Mouse (Mus musculus) stomach, postnatal 0 days (tissue): ENCODE measurements at regions not wholly inside any gene's neighbourhood (a gene's known extent, or its start where the extent isn't known, plus 50 kb on each side); places are given as distances from the start of the nearest gene placed in this dataset.
A peak's percentile ranks its signal among the peaks of the same experiment; 100 is the strongest.

Experiments used
- ATAC-seq: fragments of 200-750 bp; cut with Nextera tagmentation; 2 replicates; pipeline ENCODE4 v1.8.0; 2017; ENCODE audit not compliant: low FRiP score, low TSS enrichment
- DNase-seq: peaks from one replicate; pipeline ENCODE4 v3.0.0-alpha.2; 2016; ENCODE audit warnings: low spot score
- H3K27ac ChIP-seq: fragments of 300-500 bp; sonication (generic); replicated peaks from 2 replicates; pipeline ENCODE4 v1.5.1; 2014; ENCODE audit warnings: mild to moderate bottlenecking, control low read depth
- H3K27me3 ChIP-seq: fragments of 300-500 bp; sonication (generic); 2 replicates; pipeline ENCODE4 v1.6.1; 2014; ENCODE audit warnings: low read length; ENCODE audit not compliant: control insufficient read depth, insufficient read depth
- H3K36me3 ChIP-seq: fragments of 300-500 bp; sonication (generic); 2 replicates; pipeline ENCODE4 v1.6.1; 2014; ENCODE audit warnings: low read length, mixed read lengths; ENCODE audit not compliant: control insufficient read depth, insufficient read depth
- H3K4me1 ChIP-seq: fragments of 300-500 bp; sonication (generic); replicated peaks from 2 replicates; pipeline ENCODE4 v1.6.1; 2014; ENCODE audit warnings: antibody characterized with exemption; ENCODE audit not compliant: control insufficient read depth, insufficient read depth
- H3K4me2 ChIP-seq: fragments of 300-500 bp; sonication (generic); replicated peaks from 2 replicates; pipeline ENCODE4 v1.6.1; 2014; ENCODE audit warnings: low read depth, mild to moderate bottlenecking, control low read depth, moderate library complexity
- H3K4me3 ChIP-seq: fragments of 300-500 bp; sonication (generic); 2 replicates; pipeline ENCODE4 v1.5.1; 2014; ENCODE audit warnings: low read depth, low read length, control low read depth
- H3K9ac ChIP-seq: fragments of 300-500 bp; sonication (generic); 2 replicates; pipeline ENCODE4 v1.6.1; 2014; ENCODE audit warnings: mild to moderate bottlenecking, low read length, control low read depth, mixed read lengths
- H3K9me3 ChIP-seq: fragments of 300-500 bp; sonication (generic); 2 replicates; pipeline ENCODE4 v1.6.1; 2016; ENCODE audit warnings: low read length; ENCODE audit not compliant: control insufficient read depth
- CTCF ChIP-seq: IDR thresholded peaks from 2 replicates; pipeline ENCODE4 v1.5.1; 2016; ENCODE audit warnings: antibody characterized with exemption, low read depth, mild to moderate bottlenecking, moderate library complexity
- EP300 ChIP-seq: optimal IDR thresholded peaks from 2 replicates; pipeline ENCODE3; 2016; ENCODE audit warnings: antibody characterized with exemption
- WGBS: fragments of 180-500 bp; shearing (Covaris S2); extraction: QIAGEN DNeasy Blood & Tissue Kit; methylation state at CpG from one replicate; pipeline ENCODE4 v1.1.7; 2014; 5-methylcytosine and 5-hydroxymethylcytosine counted together

DNA sequence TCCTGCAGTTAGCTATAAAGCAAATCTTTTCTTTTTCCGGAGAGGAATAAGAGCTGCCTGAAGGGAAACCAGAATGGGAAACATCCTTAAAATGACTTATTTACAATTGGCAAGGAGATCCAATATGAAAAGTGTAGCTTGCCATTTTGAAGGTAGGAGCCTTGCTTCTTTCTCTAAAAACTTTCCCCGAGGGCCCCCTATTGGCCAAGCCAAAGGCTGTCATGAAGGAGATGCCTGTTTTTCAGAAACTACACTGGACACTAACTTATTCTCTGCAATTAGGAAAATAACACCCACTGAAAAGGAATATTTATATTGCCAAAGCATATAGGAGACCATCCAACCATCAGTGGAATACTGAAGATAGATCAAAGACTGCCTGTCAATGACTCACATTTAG is 312.8 kb upstream of the Thrb start:
- H3K4me1 ChIP-seq, result no peaks in the 10 kb centered on the region
- H3K9ac ChIP-seq, result no peak overlapping the region
- H3K36me3 ChIP-seq, result no peaks in the 10 kb centered on the region
- no peaks in the 10 kb centered on the region for H3K27me3 ChIP-seq
- no peak overlapping the region for H3K27ac ChIP-seq
- DNase-seq (no peak), ATAC-seq (no peak)
- WGBS, result 70% methylated on average over 2 of the region's 2 CpGs
- no peak overlapping the region for H3K4me2 ChIP-seq
- peak; percentile 29 for TF ChIP-seq CTCF
- no peak for TF ChIP-seq EP300
- no peak overlapping the region for H3K4me3 ChIP-seq
- H3K9me3 ChIP-seq, result no peaks in the 10 kb centered on the region

GRCm38 (mm10) chr14:17352324-17353037 is 307.6 kb upstream of the Thrb start:
- no peak for DNase-seq
- WGBS, result 66% methylated on average over 4 of the region's 4 CpGs
- no peak overlapping the region for H3K4me3 ChIP-seq

DNA sequence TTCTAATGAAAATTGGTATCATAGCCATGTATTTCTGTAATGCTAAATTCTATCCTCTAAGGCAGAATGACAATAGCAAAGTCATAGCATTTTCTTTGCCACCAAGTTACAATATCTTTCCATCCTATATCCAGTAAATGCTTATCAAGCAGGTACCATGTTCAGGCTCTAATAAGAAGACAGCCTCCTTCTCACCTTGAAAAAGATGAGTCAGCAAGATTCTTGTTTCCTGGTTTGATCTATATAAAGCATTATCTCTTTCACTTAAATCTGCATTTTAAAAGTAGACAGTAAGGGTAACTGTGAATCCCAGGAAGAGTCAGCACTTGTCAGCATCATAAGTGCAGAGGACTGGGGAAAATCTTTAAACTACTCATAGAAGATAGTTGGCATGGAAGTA is 298.2 kb upstream of the Thrb start:
- Histone ChIP-seq H3K27ac (no peak overlapping the region), H3K36me3 (no peaks in the 10 kb centered on the region), H3K9me3 (no peaks in the 10 kb centered on the region), H3K4me2 (no peak overlapping the region), H3K9ac (no peak overlapping the region), H3K27me3 (no peaks in the 10 kb centered on the region), H3K4me3 (no peak overlapping the region), H3K4me1 (no peaks in the 10 kb centered on the region)
- no peak for ATAC-seq
- no peak for DNase-seq
- TF ChIP-seq EP300 (no peak), CTCF (no peak)

More at GRCm38 (mm10) chr14:17352324-17353037, 307.6 kb upstream of the Thrb start:
- Histone ChIP-seq H3K36me3 (no peaks in the 10 kb centered on the region), H3K4me2 (no peak overlapping the region), H3K9ac (no peak overlapping the region), H3K27ac (no peak overlapping the region), H3K27me3 (no peaks in the 10 kb centered on the region), H3K4me1 (no peaks in the 10 kb centered on the region), H3K9me3 (no peaks in the 10 kb centered on the region)
- TF ChIP-seq EP300 (no peak), CTCF (no peak)
- no peak for ATAC-seq

GRCm38 (mm10) chr14:17402751-17403479 is 257.1 kb upstream of the Thrb start:
- no peak overlapping the region for H3K9ac ChIP-seq
- H3K4me3 ChIP-seq, result no peak overlapping the region
- ATAC-seq (peak; percentile 35; the same call in 1 of the 2 replicates), DNase-seq (peak; percentile 37)
- peak; percentile 89 for TF ChIP-seq CTCF
- no peak for TF ChIP-seq EP300
- WGBS, result 38% methylated on average over 7 of the region's 7 CpGs
- H3K4me1 ChIP-seq, result no peaks in the 10 kb centered on the region
- no peaks in the 10 kb centered on the region for H3K36me3 ChIP-seq
- H3K9me3 ChIP-seq, result no peaks in the 10 kb centered on the region
- H3K4me2 ChIP-seq, result no peak overlapping the region
- no peak overlapping the region for H3K27ac ChIP-seq
- H3K27me3 ChIP-seq, result no peaks in the 10 kb centered on the region

DNA sequence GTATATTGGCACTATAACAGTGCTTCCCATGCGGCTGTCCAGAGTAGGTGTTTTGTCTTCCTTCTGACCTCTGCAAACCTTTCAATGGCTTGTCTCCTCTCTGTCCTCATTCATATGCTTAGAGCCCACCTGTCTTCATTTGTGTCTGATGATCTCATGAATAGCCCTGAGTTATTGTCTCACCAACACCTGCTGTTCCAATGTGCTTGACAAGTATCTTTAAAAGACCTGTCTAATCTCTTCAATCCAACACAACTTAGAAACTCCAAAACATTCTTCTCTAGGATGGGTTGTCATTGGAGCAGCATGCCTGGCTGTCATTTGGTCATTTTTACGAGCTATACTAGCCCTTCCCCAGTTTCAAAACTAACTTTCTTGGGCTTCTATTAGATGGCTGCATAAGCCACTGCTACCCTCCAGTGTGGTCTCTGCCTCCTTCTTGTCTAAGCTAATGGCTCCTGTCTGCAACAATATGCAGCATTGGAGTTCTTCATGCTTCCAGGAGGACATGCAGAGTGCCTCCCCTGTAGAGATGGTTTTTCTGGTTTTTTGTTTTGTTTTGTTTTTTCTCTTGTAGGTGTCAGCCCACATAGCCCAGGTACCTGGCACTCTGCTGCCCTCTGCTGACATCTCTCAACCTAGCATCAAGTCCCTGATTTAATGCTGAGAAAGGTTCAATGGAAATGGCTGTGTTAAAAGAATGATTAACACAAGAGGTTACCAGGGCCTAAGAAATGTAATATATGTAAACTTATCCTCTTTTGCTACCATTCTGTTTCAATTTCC is 254.3 kb upstream of the Thrb start:
- Histone ChIP-seq H3K4me2 (no peak overlapping the region), H3K36me3 (no peaks in the 10 kb centered on the region), H3K9me3 (no peaks in the 10 kb centered on the region), H3K27ac (no peak overlapping the region), H3K4me3 (no peak overlapping the region), H3K9ac (no peak overlapping the region), H3K4me1 (no peaks in the 10 kb centered on the region), H3K27me3 (no peaks in the 10 kb centered on the region)
- DNase-seq (peak; percentile 68), ATAC-seq (no peak)
- WGBS, result 74% methylated on average over 2 of the region's 2 CpGs
- TF ChIP-seq CTCF, result peak; percentile 85
- no peak for TF ChIP-seq EP300
